Mouse (Mus musculus) kidney, postnatal 10 days (tissue): ENCODE results near the gene Slc25a29.
A peak's percentile ranks its signal among the peaks of the same experiment; 100 is the strongest.

Experiments used
- DNase-seq: peaks from one replicate; pipeline ENCODE4 v3.0.0; 2021; ENCODE audit warnings: mixed read lengths

Gene Slc25a29

DNA sequence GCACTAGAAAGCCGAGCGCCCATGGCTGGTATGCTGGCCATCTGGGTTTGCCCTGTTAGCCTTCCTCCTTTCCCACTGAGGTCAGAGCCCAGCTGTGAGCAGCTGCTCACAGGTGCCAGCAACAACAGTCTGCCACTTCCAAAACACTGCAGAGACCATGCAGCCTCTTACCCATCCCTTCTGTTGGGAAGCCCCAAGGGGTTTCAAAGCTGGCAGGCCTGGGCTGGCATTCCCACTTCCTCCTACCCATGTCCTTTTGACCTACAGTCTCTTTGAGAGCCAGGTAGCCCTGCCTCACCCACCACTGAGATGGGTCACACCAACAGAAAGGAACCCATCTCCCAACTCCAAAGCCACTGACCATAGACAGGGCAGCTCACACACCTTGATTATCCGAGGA is 2.3 kb downstream of the Slc25a29 start:
- no peak for DNase-seq

DNA sequence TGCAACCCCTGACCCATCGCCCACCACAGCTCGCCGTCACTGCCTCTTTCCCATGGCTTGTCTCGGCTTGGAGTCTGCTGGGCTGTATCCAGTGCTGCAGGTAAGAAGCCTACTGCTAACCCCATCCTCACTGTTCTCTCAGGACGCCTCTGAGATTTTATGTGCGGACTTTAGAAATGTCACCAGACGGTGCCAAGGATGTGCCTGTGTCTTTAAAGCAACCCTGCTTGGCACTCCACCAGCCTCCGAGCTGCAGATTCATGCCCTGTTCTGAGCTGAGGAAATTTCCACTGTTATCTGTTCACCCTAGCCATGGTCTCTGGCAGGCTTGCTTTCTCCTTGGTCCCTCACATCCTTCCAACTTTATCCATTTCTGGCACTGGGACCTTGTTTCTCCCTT is 2.8 kb downstream of the Slc25a29 start:
- no peak for DNase-seq

DNA sequence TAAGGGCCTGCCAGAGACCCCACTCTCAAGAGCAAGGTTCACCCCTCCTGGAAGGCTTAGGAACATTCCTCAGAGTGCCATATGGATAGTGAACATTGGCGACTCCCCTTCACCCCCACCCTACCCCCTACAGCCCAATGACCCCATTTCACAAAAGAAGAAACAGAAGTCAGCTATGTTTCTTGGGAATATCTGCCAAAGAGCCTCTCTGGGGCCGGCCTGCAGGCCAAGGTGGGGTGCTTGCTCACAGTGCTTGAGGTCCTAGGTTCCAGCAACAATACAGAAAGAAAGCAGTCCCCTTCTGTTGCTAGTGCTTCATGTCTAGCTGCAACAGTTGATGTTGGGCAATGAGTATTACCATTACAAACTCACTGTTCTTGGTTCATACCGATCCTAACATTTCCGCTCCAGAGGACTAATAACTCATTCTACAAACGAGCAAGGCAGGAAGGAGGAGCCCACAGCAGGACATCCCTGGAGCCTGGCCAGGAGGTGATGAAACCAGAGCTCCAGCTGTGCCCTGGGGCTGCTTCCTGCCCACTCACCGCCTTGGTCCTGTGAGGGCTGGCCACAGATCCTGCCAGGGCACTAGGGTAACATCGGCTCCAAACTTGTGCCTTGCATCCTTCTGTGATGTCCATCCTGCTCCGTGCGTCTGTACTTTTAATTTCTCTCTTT is 3.6 kb downstream of the Slc25a29 start:
- DNase-seq, result peak; percentile 85

DNA sequence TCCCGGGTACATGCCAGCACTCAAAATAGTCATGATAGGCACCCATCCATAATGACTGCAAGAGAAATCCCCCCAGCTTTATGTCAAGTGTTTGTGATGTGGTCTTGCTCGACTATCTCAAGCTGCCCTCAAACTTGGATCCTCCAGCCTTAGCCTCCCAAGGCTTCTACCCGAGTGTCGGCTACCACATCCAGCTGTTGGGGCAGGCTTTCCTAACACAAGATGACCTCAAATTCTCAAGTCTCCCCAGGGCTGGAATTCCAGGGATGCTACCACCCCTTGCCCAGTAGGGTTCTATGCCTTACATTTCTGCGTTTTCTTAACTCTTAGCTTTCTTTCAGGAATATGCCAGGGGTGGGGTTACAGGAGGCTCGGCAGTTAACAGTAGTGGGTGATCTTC is 5.3 kb downstream of the Slc25a29 start:
- DNase-seq, result no peak

DNA sequence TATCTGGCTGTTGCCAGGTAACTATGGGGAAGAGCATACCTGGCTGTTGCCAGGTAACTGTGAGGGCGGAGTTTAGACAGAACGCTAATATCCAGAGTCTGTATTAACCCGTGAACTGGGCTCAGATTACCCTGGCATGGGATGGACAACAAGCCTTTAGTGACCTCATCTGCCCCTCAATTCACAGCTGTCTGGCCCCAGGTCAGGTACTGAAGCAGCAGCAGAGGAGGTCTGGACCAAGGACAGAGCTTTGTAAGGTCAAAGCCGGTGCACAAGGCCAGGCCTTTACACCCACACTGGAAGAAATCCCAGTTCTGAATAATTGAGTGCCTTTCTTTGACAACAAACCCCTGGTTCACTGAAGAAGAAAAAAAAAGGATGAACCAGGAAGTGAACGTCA is 6.0 kb downstream of the Slc25a29 start:
- no peak for DNase-seq

DNA sequence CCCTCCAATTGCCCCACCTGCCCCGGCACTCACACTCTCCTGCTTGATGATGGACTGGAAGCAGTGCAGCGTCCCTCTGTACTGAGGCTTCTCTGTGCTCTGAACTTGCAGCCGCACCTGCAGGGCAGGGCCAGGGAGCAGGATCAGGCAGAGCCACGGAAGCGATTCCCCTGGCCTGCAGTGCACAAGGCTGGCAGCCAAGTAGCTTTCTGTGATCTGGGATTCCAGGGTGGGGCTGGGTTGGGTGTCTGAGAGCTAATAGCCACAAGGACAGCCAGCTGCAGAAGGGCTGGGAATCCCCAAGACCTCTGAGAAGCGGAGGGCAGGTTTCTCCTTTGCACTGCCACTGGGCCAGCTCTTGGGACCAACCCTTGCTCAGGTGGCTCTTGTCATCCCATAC is 8.0 kb downstream of the Slc25a29 start:
- no peak for DNase-seq

DNA sequence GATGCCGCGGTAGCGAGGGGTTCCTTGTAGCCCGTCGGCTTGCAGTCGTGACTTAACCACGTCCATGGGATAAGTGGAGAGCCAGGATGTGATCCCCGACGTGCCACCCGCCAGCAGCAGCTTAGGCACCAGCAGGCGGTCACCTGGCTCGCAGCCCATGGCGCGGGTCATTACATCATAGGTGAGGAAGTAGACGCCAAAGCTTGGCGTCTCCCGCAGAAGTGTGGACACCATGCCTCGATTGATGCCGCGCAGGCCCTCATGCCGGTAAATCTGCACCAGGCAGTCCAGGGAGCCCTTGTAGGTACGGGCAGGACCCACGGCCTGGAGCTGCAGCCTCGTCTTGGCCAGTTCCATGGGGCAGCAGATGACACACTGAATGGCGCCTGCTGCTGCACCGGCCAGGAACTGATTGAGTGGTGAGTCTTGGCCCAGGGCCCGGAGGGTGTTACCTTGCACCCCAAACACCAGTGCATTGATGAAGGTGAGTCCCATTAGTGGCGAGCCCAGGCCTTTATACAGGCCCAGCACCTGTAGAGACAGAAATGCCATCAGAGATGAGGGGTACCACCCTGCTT is 8.6 kb downstream of the Slc25a29 start:
- DNase-seq, result no peak

DNA sequence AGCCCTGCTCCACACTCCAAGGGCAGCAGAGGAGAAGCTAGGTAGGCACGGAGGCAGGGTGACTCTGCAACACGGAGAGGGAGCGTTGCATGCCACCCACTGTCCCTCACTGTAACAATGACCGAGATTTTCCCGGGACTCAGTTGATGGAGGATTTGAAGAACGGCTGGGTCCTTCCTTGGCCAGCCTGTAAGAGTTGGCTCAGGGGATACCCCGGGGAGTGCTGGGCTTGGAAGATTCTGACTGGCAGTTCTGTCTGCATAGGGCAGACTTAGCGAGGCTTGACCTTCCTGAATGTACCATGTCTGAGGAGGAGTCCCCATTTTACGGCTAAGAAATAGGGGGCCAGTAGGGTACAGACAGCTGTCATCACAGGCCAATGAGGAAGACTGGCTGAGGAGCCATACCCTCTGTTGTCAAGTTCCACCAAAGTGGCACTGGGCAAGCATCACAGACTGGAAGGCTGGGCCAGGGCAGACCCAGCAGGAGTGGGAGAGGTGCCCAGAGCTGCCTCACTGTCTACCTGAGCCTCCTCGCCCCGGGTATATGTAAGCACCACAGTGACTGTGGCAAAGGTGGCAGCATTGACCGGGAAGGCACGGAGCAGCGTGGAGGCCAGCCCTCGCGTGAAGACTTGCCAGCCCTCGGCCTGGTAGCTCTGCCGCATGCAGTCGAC is 9.3 kb downstream of the Slc25a29 start:
- DNase-seq, result no peak

DNA sequence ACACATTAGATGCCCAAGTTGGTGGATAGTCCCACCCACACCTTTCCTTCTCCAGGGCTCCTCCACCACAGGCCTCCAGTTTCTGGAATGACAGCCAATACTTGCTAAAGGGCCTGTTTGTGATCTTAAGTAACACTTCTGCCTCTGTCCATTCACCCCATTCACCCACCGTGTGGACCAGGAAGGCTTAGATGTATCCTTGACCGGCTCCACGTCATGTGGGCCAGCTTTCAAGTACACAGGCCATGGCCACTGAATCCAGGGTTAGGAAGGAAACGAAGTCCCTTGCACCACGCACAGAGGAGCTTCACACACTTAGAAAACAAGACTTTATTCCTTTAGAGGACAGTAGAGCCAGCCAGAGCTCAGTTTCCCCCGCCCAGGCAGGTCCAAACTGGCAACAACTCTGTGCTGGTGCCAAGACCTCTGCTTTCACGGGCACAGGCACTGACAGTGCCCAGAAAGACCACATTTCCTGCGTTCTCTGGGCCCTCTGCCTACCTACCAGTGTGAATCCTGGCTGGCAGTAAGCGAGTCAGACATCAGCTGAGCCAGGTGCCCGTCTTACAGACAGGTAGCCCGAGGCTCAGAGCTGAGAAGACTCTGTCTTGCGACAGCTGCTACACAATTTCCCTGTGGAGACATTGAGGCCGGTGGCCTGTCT is 10.0 kb downstream of the Slc25a29 start:
- no peak for DNase-seq

DNA sequence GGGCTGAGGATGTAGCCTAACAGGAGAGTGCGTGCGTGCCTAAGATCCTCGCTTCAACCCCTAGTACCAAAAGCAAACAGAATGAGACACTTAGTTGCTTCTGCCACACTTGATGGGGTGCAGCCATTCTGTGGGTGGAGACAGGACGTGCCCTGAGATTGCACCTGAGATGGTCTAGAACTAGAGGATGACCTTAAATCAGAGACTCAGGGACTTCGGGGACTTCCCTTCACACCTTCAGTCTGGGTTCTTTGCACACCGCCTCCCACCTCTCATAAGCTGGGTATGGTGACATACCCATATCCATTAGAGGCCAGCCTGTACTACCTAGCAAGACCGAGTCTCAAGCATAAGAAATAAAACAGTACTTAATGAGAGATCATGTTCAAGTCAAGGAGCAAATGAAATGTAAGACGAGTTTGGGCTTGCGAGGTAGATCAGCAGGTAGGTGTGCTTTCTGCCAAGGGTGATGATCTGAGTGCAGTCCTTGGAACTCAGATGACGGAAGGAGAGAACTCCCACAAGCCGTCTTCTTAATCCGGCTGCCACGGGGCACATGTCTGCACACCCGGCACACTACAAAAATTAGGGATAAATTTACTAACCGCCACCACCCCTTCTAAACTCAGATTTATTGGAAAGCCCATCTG is 11.3 kb downstream of the Slc25a29 start:
- DNase-seq, result no peak

DNA sequence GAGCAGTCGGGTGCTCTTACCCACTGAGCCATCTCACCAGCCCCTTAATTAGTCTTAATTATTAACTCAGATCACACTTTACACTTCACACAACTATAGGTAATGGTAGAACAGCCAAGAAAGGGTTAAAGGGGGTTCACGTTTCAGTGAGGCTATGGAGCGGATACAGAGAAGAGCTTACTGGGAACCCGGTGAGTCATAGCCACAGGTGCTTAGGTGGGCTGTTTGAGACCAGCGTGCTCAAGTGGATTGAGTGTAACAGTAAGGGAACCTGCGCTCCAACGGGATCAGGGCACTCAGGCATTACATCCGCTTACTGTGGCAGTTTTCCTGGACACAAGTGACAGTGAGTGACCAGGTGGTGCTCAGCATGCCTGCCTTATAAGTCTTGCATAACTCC is 12.6 kb downstream of the Slc25a29 start:
- no peak for DNase-seq

DNA sequence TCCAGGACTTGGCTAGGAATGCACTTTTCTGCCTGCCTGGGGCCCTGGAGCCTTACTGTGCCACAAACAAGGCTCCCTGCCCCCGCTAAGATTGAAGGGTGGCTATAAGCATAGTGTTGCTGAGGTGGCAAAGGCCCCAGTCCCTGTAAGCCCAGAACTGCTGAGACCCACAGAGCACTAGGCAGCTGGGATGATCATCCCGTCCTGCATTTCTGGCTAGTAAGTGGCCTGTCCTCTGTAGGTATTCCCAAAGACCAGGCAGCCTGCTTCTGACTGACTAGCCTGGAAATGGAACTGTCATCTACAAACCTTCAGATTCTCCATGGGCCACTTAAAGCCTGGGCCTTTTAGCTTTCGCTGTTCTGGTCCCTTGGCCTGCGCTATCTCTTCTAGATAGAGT is 15.2 kb downstream of the Slc25a29 start:
- no peak for DNase-seq

DNA sequence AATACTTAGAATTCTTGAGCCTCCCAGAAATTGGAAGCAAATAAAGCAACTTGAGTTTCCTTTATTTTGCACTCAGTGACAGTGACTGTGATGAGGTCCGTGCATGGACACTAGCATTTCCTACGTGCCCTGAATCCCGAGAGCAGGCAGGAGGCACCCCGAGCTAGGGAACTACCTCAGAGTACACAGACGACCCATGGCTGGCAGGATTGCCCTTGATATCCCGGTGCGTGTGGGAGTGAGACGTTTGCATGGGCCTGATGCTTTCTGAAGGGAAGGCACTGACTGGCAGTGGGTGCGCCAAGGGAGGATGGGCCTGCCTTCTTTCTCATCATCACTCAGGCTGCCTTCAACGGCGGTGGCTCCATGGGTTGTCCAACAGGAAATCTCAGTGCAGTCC is 19.1 kb downstream of the Slc25a29 start:
- DNase-seq, result no peak

DNA sequence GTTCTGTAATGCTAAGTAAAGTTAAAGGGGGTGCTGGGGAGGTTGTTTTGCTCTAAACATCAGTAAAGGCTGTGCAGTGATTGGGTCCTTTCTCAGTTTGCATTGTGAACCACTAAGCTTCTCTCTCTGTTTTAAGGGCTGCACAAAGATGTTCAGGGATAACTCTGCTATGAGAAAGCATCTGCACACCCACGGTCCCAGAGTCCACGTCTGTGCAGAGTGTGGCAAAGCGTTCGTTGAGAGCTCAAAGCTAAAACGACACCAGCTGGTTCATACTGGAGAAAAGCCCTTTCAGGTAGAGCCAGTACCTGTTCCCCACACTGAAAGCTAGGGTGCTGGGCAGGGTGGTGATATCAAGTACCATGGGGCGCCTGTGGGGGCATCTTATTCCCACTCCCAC is 21.2 kb downstream of the Slc25a29 start:
- no peak for DNase-seq

DNA sequence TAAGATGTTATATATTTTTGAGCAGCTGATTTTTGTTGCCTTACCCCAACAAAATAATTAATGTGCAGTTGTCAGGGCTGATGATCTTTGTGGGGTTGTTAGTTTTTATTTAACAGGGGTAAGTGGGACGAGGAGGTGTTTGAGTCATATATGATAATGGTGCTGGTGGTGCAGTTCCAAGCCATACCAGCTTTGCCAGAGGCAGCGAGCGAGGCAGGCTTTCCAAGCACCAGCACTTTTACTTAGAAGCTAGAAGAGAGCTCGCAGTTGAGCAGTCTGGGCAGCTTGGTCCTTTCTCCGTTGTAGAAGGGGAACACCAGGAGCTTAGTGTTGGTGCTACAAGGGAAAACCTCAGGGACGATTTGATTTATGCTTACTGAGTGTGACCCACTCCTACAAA is 23.2 kb downstream of the Slc25a29 start:
- no peak for DNase-seq

DNA sequence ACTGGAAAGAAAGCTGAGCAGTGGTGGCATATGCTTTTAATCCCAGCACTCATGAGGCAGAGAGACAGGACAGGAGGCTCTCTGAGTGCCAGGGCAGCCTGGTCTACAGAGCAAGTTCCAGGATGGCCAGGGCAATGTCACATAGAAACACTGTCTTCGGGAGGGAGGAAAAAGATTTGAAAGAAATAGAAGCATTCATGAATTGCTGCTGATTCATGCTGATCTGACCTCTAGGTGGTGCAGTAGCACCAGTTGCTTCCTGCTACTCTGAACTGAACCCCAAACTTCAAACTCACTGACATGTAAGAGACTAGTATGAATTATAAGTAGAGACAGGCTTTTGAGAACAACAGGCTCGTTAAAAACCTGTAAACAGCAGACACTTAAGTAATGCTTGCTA is 24.6 kb downstream of the Slc25a29 start:
- DNase-seq, result peak; percentile 55

DNA sequence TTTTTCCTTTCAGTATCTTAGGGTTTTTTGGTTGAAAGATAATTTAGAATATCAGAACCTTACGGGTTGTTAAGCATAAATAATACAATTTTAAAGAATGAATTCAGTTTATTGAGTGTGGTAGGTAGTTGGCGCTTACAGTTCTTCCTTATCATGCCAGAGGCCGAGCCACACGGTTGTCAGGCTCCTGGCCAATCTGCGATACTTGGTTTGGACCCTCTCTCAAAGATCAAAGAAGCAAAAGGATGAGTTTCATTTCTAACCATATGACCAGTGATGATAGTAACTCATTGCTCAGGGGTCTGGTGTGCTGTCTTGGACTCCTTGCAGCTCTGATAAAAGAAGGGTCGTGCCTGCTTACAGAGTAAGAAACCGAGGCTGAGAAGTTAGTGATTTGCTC is 25.4 kb downstream of the Slc25a29 start:
- DNase-seq, result no peak

DNA sequence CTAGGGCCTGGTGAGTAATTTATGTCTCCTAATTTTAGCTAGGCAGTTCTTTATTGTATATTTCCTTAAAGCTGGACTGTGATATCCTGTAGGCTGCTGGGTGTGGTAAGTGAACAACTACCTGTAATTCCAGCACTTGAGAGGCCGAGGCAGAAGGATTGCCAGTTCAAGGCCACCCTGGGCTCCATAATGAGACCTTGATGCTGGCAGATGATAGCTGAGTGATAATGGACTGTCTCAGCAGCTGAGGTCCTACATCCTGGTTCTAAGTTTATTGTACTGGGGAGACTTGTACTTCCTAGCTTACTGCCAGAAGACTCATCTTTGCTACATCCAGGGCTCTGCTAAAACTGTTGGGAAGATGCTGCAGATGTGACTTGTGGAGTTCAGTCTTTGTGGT is 25.9 kb downstream of the Slc25a29 start:
- no peak for DNase-seq

DNA sequence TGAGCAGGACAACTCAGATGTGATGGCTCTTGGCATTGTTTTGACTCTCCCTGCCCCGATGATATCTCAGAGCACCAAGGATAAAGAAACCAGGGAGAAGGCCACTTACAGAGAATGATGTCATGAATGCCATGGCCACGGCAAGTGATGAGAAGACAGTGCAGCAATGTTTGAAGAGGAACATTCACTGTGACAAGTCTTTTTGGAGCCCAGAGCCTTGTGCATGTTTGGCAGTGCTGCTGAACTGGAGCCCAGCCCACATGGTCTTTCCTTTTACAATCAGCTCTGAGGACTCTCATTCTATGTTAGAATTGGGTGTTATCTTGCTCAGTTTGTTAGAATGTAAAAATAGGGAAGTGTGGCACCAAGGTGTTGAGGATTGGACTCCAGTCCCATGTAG is 27.2 kb downstream of the Slc25a29 start:
- no peak for DNase-seq

DNA sequence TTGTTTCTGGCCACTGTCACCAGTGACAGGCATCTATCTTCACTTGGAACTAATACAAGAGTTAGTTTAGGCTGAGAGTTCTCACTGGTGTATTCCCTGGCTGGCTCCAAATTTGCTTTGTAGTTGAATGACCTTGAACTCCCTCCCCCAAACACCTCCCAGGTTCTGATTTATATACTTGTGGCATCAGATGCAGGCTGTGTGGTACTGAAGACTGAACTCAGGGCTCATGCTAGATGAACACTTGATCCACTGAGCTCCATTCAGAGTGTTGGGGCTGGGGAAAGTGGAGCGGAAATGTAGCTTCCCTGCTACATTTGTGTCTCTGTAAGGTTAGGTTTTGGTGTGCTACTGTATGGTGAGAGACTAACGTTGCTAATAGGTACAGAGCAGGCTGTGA is 31.3 kb downstream of the Slc25a29 start:
- no peak for DNase-seq

DNA sequence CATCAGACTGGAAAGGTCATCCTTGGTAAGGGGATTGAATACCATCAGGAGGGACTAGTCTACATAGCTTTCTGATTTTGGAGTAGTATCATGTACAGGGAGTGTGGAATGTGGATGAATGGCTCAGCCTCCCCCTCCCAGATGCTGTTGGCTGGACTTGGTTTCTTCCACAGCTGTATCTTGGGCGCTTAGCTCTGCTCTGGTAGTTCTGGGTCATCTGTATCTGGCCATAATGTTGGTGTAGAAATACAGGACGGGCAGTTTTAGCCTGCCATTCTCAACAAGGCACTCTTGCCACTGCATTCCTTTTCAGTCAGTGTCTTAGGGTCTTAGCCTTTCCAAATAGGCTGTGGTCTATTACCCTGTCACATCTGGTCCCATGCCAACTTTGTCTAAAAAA is 34.1 kb downstream of the Slc25a29 start:
- DNase-seq, result no peak

DNA sequence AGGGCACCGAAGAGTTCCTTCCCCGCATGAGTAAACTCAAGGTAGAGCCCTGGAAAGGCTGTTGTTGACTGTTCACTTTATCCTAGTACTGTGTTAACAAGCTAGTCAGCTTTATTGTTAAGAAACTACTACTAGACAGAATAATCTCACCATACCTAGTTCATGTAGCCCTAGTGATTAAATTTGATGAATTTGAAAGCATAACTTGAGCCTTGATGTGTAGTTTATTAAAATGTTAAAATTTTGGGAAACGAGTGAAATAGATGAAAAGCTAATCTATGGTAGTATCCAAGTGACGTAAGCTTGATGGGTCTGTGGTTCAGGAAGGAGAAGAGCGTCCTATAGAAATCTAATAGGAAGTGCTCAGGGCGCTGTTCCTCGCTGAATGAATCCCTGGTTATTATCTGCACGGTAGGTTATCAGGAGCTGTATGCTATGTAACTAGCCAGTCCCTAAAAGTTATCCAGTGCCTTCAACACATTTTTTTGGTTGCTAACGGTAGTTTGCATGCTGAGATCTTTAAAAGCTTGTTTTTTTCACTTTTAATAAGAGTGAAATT is 40.6 kb downstream of the Slc25a29 start:
- DNase-seq, result no peak

DNA sequence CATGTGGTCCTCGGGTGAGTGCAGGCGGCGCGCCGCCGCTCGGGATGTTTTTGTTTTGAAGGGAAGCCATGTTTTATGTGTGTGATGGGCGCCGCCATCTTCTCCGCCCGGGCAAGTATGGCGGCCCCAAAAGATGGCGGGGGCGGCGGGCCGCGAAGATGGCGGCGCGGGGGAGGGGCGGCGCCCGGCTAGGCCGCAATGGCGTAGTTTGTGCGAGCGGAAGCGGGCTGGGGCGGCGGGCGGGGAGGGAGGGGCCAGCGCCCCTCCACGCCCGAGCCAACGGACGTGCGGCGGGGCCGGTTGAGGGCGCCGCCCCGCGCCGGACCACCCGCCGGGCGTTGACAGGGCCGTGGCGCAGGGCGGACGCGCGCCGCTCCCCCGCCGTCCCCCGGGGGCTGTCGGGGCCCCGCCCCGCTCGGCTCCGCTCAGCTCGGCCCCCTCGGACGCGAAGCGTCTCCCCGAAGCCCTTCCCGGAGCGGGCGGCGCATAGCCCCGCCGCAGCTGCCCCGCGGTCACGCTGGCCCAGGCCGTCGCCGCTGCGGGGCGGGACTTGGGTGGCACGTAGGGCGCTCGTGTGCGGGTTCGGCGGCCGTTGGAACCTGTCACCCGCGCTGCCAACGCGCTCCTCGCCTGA is 41.5 kb downstream of the Slc25a29 start:
- DNase-seq, result peak; percentile 92
